Mouse (Mus musculus): ENCODE results near the gene Cstf3.

Gene Cstf3

GRCm38 (mm10) chr2:104671724-104672123 is 81.4 kb downstream of the Cstf3 start:
- no peaks in the 10 kb centered on the region for H3K36me3 ChIP-seq (ENCODE audit: control insufficient read depth, insufficient read depth, low read length, poor library complexity, severe bottlenecking)
- DNase-seq (ENCODE audit: low read depth, low spot score), result no peak
- no peaks in the 10 kb centered on the region for H3K27me3 ChIP-seq (ENCODE audit: control insufficient read depth, insufficient read depth, low read length, poor library complexity, severe bottlenecking)

GRCm38 (mm10) chr2:104677326-104677725 is 87.0 kb downstream of the Cstf3 start:
- H3K27me3 ChIP-seq (ENCODE audit: control insufficient read depth, insufficient read depth, low read length, poor library complexity, severe bottlenecking), result no peaks in the 10 kb centered on the region
- no peaks in the 10 kb centered on the region for H3K36me3 ChIP-seq (ENCODE audit: control insufficient read depth, insufficient read depth, low read length, poor library complexity, severe bottlenecking)
- no peak for DNase-seq (ENCODE audit: low read depth, low spot score)

GRCm38 (mm10) chr2:104684771-104685170 is 94.4 kb downstream of the Cstf3 start:
- H3K36me3 ChIP-seq (ENCODE audit: control insufficient read depth, insufficient read depth, low read length, poor library complexity, severe bottlenecking), result no peaks in the 10 kb centered on the region
- DNase-seq (ENCODE audit: low read depth, low spot score), result no peak
- no peaks in the 10 kb centered on the region for H3K27me3 ChIP-seq (ENCODE audit: control insufficient read depth, insufficient read depth, low read length, poor library complexity, severe bottlenecking)

GRCm38 (mm10) chr2:104685418-104685817 is 95.1 kb downstream of the Cstf3 start:
- Histone ChIP-seq H3K27me3 (ENCODE audit: control insufficient read depth, insufficient read depth, low read length, poor library complexity, severe bottlenecking) (no peaks in the 10 kb centered on the region), H3K36me3 (ENCODE audit: control insufficient read depth, insufficient read depth, low read length, poor library complexity, severe bottlenecking) (no peaks in the 10 kb centered on the region)
- DNase-seq (ENCODE audit: low read depth, low spot score), result peak; percentile 80

- DNase-seq (ENCODE audit: low read depth, low spot score), result peak; percentile 29
- Histone ChIP-seq H3K27me3 (ENCODE audit: control insufficient read depth, insufficient read depth, low read length, poor library complexity, severe bottlenecking) (no peaks in the 10 kb centered on the region), H3K36me3 (ENCODE audit: control insufficient read depth, insufficient read depth, low read length, poor library complexity, severe bottlenecking) (no peaks in the 10 kb centered on the region)
These were observed 96.9 kb downstream of the Cstf3 start for GRCm38 (mm10) chr2:104687261-104687660.

- DNase-seq (ENCODE audit: low read depth, low spot score), result no peak
- no peaks in the 10 kb centered on the region for H3K36me3 ChIP-seq (ENCODE audit: control insufficient read depth, insufficient read depth, low read length, poor library complexity, severe bottlenecking)
- H3K27me3 ChIP-seq (ENCODE audit: control insufficient read depth, insufficient read depth, low read length, poor library complexity, severe bottlenecking), result no peaks in the 10 kb centered on the region
These were observed 98.0 kb downstream of the Cstf3 start for GRCm38 (mm10) chr2:104688321-104688720.

- no peak for DNase-seq (ENCODE audit: low read depth, low spot score)
- no peaks in the 10 kb centered on the region for H3K36me3 ChIP-seq (ENCODE audit: control insufficient read depth, insufficient read depth, low read length, poor library complexity, severe bottlenecking)
- H3K27me3 ChIP-seq (ENCODE audit: control insufficient read depth, insufficient read depth, low read length, poor library complexity, severe bottlenecking), result no peaks in the 10 kb centered on the region
These were observed 98.4 kb downstream of the Cstf3 start for GRCm38 (mm10) chr2:104688724-104689123.

- DNase-seq (ENCODE audit: low read depth, low spot score), result peak; percentile 51
- Histone ChIP-seq H3K36me3 (ENCODE audit: control insufficient read depth, insufficient read depth, low read length, poor library complexity, severe bottlenecking) (no peaks in the 10 kb centered on the region), H3K27me3 (ENCODE audit: control insufficient read depth, insufficient read depth, low read length, poor library complexity, severe bottlenecking) (no peaks in the 10 kb centered on the region)
These were observed 100.4 kb downstream of the Cstf3 start for GRCm38 (mm10) chr2:104690720-104691119.

GRCm38 (mm10) chr2:104692551-104692950 is 102.2 kb downstream of the Cstf3 start:
- Histone ChIP-seq H3K36me3 (ENCODE audit: control insufficient read depth, insufficient read depth, low read length, poor library complexity, severe bottlenecking) (no peaks in the 10 kb centered on the region), H3K27me3 (ENCODE audit: control insufficient read depth, insufficient read depth, low read length, poor library complexity, severe bottlenecking) (no peaks in the 10 kb centered on the region)
- no peak for DNase-seq (ENCODE audit: low read depth, low spot score)

- Histone ChIP-seq H3K36me3 (ENCODE audit: control insufficient read depth, insufficient read depth, low read length, poor library complexity, severe bottlenecking) (no peaks in the 10 kb centered on the region), H3K27me3 (ENCODE audit: control insufficient read depth, insufficient read depth, low read length, poor library complexity, severe bottlenecking) (no peaks in the 10 kb centered on the region)
- no peak for DNase-seq (ENCODE audit: low read depth, low spot score)
These were observed 109.3 kb downstream of the Cstf3 start for GRCm38 (mm10) chr2:104699659-104700058.

GRCm38 (mm10) chr2:104703158-104703557 is 112.8 kb downstream of the Cstf3 start:
- DNase-seq (ENCODE audit: low read depth, low spot score), result no peak
- H3K36me3 ChIP-seq (ENCODE audit: control insufficient read depth, insufficient read depth, low read length, poor library complexity, severe bottlenecking), result no peaks in the 10 kb centered on the region
- H3K27me3 ChIP-seq (ENCODE audit: control insufficient read depth, insufficient read depth, low read length, poor library complexity, severe bottlenecking), result no peaks in the 10 kb centered on the region

- DNase-seq (ENCODE audit: low read depth, low spot score), result no peak
- Histone ChIP-seq H3K36me3 (ENCODE audit: control insufficient read depth, insufficient read depth, low read length, poor library complexity, severe bottlenecking) (no peaks in the 10 kb centered on the region), H3K27me3 (ENCODE audit: control insufficient read depth, insufficient read depth, low read length, poor library complexity, severe bottlenecking) (no peaks in the 10 kb centered on the region)
These were observed 114.0 kb downstream of the Cstf3 start for GRCm38 (mm10) chr2:104704355-104704754.

- Histone ChIP-seq H3K36me3 (ENCODE audit: control insufficient read depth, insufficient read depth, low read length, poor library complexity, severe bottlenecking) (no peaks in the 10 kb centered on the region), H3K27me3 (ENCODE audit: control insufficient read depth, insufficient read depth, low read length, poor library complexity, severe bottlenecking) (no peaks in the 10 kb centered on the region)
- no peak for DNase-seq (ENCODE audit: low read depth, low spot score)
These were observed 119.5 kb downstream of the Cstf3 start for GRCm38 (mm10) chr2:104709786-104710337.

- no peaks in the 10 kb centered on the region for H3K27me3 ChIP-seq (ENCODE audit: control insufficient read depth, insufficient read depth, low read length, poor library complexity, severe bottlenecking)
- no peak for DNase-seq (ENCODE audit: low read depth, low spot score)
- H3K36me3 ChIP-seq (ENCODE audit: control insufficient read depth, insufficient read depth, low read length, poor library complexity, severe bottlenecking), result no peaks in the 10 kb centered on the region
These were observed 120.5 kb downstream of the Cstf3 start for GRCm38 (mm10) chr2:104710670-104711370.

GRCm38 (mm10) chr2:104711585-104712485 is 121.5 kb downstream of the Cstf3 start, which contains the start of gene Tcp11l1:
Gene Tcp11l1, minus strand, starts transcription at chr2:104712169.
- peak; percentile 32 for DNase-seq (ENCODE audit: low read depth, low spot score)
- no peaks in the 10 kb centered on the region for H3K36me3 ChIP-seq (ENCODE audit: control insufficient read depth, insufficient read depth, low read length, poor library complexity, severe bottlenecking)

More at GRCm38 (mm10) chr2:104711585-104712485, 121.5 kb downstream of the Cstf3 start, which contains the start of gene Tcp11l1:
- no peaks in the 10 kb centered on the region for H3K27me3 ChIP-seq (ENCODE audit: control insufficient read depth, insufficient read depth, low read length, poor library complexity, severe bottlenecking)
